Mouse (Mus musculus) heart, postnatal 25 days (tissue): ENCODE data around the gene Tmem223. TPM values are rescaled to one million over a fixed set of nuclear protein-coding genes. Genes with fewer than 3 reads are reported as not detected.

Experiments used
- DNase-seq: peaks from one replicate; pipeline ENCODE4 v3.0.0; 2022; ENCODE audit warnings: low spot score
- intact Hi-C: fragments of 180-260 bp; cut with DNase I; formaldehyde crosslinking; loops from one replicate; pipeline ENCODE4 v1.15.1; 2025
- total RNA-seq, 2 experiments: library from RNA; stranded (reverse); gene quantifications; 2 replicates each; pipeline ENCODE4 v1.2.3; 2021

Tmem223 gene
- total RNA-seq, 2 experiments from 2014 or later = 108 to 110 TPM

- intact Hi-C loops = loop anchor here (2.0 kb wide), 1 partner anchor 20 kb away; the partner anchor contains the start of gene Ttc9c
- DNase-seq = peak; percentile 87
Measured at GRCm38 (mm10) chr19:8798264-8798946, 27.6 kb downstream of the Tmem223 start, which contains the start of gene Polr2g. Polr2g (minus strand) TSS chr19:8798577.

- intact Hi-C loops = loop anchor here (2.0 kb wide), 1 partner anchor 20 kb away; the partner anchor contains the start of gene Ttc9c
- no peak for DNase-seq
Measured at GRCm38 (mm10) chr19:8798947-8799315, 28.1 kb downstream of the Tmem223 start.

- peak; percentile 95 for DNase-seq
- intact Hi-C loops = no loop called here
Measured at GRCm38 (mm10) chr19:8802130-8802821, 31.5 kb downstream of the Tmem223 start, which contains the start of gene Zbtb3. Zbtb3 (plus strand) TSS chr19:8802555.

GRCm38 (mm10) chr19:8803204-8803780, 32.5 kb downstream of the Tmem223 start:
- intact Hi-C loops = no loop called here

GRCm38 (mm10) chr19:8803879-8804660, 33.3 kb downstream of the Tmem223 start:
- DNase-seq = no peak
- intact Hi-C loops = no loop called here

More at GRCm38 (mm10) chr19:8803204-8803780, 32.5 kb downstream of the Tmem223 start:
- no peak for DNase-seq

- intact Hi-C loops = no loop called here
- no peak for DNase-seq
Measured at GRCm38 (mm10) chr19:8806810-8807209, 36.0 kb downstream of the Tmem223 start.

- intact Hi-C loops = loop anchor here (5.0 kb wide), 1 partner anchor 94 kb away; the partner anchor contains the start of gene Slc3a2
- no peak for DNase-seq
Measured at GRCm38 (mm10) chr19:8815812-8816211, 45.0 kb downstream of the Tmem223 start.

- intact Hi-C loops = loop anchor here (5.0 kb wide), 1 partner anchor 95 kb away; the partner anchor contains the start of gene Slc3a2
- no peak for DNase-seq
Measured at GRCm38 (mm10) chr19:8817001-8817400, 46.2 kb downstream of the Tmem223 start.

- DNase-seq = no peak
- intact Hi-C loops = loop anchor here (2.0 to 5.0 kb wide), 2 partner anchors 20 to 96 kb away; partner anchors contain the start of genes Polr2g and Slc3a2
Measured at GRCm38 (mm10) chr19:8818301-8818798, 47.6 kb downstream of the Tmem223 start.

GRCm38 (mm10) chr19:8818801-8819595, 48.2 kb downstream of the Tmem223 start, which contains the start of gene Ttc9c:
Ttc9c (minus strand) TSS chr19:8819333.
- intact Hi-C loops = loop anchor here (2.0 to 5.0 kb wide), 2 partner anchors 20 to 97 kb away; partner anchors contain the start of genes Polr2g and Slc3a2
- DNase-seq = peak; percentile 95

- intact Hi-C loops = loop anchor here (2.0 to 5.0 kb wide), 2 partner anchors 21 to 98 kb away; partner anchors contain the start of genes Polr2g and Slc3a2
- peak; percentile 99 for DNase-seq
Measured at GRCm38 (mm10) chr19:8819596-8820423, 49.0 kb downstream of the Tmem223 start, which contains the start of gene Hnrnpul2. Hnrnpul2 (plus strand) TSS chr19:8820010.

- DNase-seq = no peak
- intact Hi-C loops = no loop called here
Measured at GRCm38 (mm10) chr19:8820424-8820956, 49.7 kb downstream of the Tmem223 start.

- intact Hi-C loops = no loop called here
- no peak for DNase-seq
Measured at GRCm38 (mm10) chr19:8821146-8821545, 50.4 kb downstream of the Tmem223 start.
